Mouse (Mus musculus) left cerebral cortex, postnatal 4 days (tissue): ENCODE data around the gene Gm44790. TPM values are rescaled to one million over a fixed set of nuclear protein-coding genes. Genes with fewer than 3 reads are reported as not detected.

ENCODE experiments used
- DNase-seq: peaks from one replicate; pipeline ENCODE4 v3.0.0-alpha.2; 2022
- intact Hi-C: fragments of 180-260 bp; cut with DNase I; formaldehyde crosslinking; loops from one replicate; pipeline ENCODE4 v1.15.1; 2025
- total RNA-seq, 2 experiments: library from RNA; stranded (reverse); gene quantifications; 2 replicates each; pipeline ENCODE4 v1.2.3; 2021

The Gm44790 gene
- total RNA-seq, 2 experiments from 2014 or later, result not detected

GRCm38 (mm10) chr6:86403728-86404099 is 22.7 kb upstream of the Gm44790 start:
- DNase-seq, result peak; percentile 86
- intact Hi-C loops, result no loop called here

DNA sequence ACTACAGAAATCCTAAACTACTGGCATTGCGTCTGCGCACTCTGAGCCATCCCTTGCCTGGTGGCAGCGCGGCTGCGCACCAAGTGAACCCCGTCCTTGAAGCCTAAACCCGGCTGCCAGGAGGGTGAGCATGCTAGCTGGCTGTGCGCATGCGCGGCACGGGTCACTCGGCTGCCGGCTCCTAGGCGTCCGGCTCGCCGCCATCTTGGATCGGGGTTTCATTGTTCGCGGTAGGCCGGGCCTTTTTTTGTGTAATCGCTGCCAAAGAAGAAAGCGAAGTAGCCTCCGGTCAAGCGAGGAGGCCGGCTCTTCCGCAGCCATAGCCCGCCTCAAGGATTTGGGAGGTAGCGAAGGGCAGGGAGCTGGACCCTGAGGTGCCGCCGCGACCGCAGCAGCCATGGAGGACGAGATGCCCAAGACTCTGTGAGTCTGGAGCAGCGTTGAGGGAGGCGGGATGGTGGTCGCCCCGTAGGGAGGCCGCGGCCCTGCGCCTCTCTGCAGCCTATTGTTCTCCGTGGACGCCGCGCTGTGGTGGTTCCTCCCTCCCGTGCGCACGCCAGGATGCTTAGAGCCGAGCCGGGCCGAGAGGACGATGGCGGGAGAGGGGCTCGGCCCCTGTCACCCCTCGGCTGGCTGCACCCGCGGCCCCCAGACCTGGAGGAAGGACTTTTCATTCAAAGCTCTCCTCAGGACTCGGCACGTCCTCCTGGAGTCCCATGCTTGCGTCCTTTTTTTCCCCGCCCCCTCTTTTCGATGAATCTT is 22.2 kb upstream of the Gm44790 start, which contains the start of gene Tia1:
TSS of gene Tia1 (plus strand) at position 120 of the 762 bp plus-strand sequence.
- DNase-seq, result peak; percentile 99
- intact Hi-C loops, result no loop called here

GRCm38 (mm10) chr6:86404996-86405395 is 21.5 kb upstream of the Gm44790 start:
- DNase-seq, result no peak
- intact Hi-C loops, result no loop called here

- DNase-seq, result no peak
- intact Hi-C loops, result no loop called here
Observed at GRCm38 (mm10) chr6:86406306-86406705, 20.2 kb upstream of the Gm44790 start.

DNA sequence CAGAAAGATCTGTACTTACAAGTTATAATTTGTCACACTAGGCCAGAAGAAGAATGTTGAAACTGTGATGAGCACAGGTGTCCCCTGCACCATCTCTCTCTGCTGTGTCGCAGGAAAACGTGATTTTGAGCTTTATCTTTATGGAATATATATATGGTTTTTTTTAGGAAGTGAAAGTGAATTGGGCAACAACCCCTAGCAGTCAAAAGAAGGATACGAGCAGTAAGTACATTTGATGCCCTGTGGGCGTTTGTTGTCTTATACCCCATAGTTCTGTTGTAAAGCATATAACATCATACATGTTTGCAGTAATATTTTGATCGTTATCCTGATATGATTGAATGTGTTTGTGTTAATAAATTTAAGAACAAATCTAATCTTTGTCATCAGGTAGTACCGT is 7.7 kb upstream of the Gm44790 start:
- no peak for DNase-seq

GRCm38 (mm10) chr6:86419239-86419638 is 7.2 kb upstream of the Gm44790 start:
- no peak for DNase-seq
- intact Hi-C loops, result no loop called here

More for the DNA sequence above, 7.7 kb upstream of the Gm44790 start:
- intact Hi-C loops, result no loop called here

- intact Hi-C loops, result no loop called here
Observed at GRCm38 (mm10) chr6:86420491-86420890, 6.0 kb upstream of the Gm44790 start.

GRCm38 (mm10) chr6:86431531-86431930 is 5.1 kb downstream of the Gm44790 start:
- intact Hi-C loops, result loop anchor here (10.0 kb wide), 1 partner anchor 243 kb away; no protein-coding TSS in a partner anchor
- DNase-seq, result no peak

More at GRCm38 (mm10) chr6:86420491-86420890, 6.0 kb upstream of the Gm44790 start:
- no peak for DNase-seq

DNA sequence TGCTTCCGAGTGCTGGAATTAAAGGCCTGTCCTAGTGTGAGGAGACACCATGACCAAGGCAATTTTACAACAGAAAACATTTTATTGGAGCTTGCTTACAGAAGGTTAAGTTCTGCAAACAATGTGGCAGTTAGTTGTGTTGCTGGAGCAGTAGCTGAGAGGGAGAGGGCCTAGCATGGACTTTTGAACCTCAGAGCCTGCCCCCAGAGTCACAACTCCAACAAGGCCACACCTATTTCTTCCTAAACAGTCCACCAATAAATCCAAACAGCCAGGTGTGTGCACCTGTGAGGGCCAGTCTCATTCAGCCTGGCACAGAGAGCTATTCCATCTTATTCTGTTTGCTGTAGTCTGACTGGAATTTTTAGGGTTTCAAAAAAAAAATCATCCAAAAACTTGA is 7.2 kb downstream of the Gm44790 start:
- no peak for DNase-seq
- intact Hi-C loops, result loop anchor here (10.0 kb wide), 1 partner anchor 241 kb away; no protein-coding TSS in a partner anchor

GRCm38 (mm10) chr6:86437711-86438110 is 11.3 kb downstream of the Gm44790 start:
- intact Hi-C loops, result loop anchor here (10.0 kb wide), 1 partner anchor 237 kb away; no protein-coding TSS in a partner anchor
- peak; percentile 40 for DNase-seq

DNA sequence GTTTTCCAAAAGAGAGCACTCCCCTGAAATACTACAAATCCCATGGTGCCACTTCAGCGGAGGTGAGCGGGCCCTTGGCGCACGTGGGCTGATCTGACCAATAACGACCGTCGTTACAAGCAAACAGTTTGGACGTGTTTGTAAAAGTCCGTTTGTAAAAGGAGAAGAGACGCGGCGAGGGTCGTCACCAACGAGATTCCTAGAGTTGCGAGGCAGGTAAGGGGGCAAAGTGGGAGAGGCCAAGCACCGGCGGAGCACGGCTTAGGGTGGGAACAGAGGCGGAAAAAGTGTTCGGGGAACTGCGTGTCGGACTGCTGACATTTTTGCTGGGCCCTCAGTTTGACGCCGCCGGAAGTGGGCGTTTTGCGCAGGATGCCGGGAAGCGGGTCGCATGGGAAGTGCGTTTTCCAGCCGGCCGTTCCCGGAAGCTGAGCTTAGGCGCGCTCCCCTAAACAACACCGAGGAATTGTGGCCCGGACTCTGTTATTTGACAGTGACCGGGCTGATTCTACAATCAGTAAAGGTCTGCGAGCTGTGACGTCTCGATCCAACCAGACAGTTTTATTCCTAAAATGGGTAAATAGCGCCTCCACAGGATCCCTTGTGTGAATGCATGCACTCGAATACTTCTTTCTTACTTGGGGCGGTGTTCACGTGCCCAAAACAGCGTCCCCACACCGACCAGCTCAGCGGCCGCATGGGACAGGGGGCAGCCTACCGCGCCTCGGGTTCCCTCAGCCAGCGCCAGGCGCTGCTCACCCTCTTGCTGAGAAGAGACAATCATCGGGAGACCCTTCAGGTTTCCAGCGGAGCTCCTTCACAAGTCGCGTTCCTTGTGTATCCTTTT is 12.0 kb downstream of the Gm44790 start, which contains the start of gene C87436:
TSS of gene C87436 (plus strand) at position 103 of the 847 bp plus-strand sequence.
- DNase-seq, result peak; percentile 94
- intact Hi-C loops, result loop anchor here (10.0 kb wide), 1 partner anchor 236 kb away; no protein-coding TSS in a partner anchor

GRCm38 (mm10) chr6:86439119-86439496 is 12.7 kb downstream of the Gm44790 start:
- no peak for DNase-seq
- intact Hi-C loops, result loop anchor here (10.0 kb wide), 1 partner anchor 236 kb away; no protein-coding TSS in a partner anchor

DNA sequence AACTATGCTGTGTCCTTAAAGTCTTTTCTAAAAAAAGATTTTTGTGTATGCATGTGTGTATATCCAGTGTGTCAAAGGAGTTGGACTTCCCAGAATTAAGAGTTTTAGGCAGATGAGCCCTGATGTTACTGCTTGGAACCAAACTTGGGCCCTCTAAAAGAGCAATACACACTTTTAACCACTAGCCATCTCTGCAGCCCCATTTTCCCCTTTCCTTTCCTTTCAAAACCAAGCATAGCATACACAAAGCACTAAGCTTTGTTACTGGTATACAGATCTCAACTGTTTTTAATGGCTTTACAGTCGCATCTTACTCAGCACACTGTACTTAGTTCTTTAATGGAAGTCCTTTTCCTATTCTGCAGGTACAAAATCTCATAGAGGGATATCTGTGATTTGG is 13.1 kb downstream of the Gm44790 start:
- intact Hi-C loops, result loop anchor here (10.0 kb wide), 1 partner anchor 235 kb away; no protein-coding TSS in a partner anchor
- DNase-seq, result no peak

DNA sequence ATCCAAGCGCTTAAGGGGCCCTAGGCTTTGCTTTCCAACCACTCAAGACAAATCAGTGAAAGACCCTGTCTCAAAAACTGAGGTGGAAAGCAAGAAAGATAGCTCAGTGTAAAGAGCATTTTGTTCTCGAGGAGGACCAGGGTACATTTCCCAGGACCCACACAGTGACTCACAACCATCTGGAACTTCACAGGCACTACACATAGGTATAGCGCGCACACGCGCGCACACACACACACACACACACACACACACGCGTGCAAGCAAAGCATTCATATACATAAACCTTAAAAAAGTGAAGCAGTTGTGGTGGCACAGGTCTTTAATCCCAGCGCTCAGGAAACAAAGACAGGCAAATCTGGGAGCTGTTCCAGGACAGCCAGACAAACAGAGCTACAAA is 15.1 kb downstream of the Gm44790 start:
- intact Hi-C loops, result no loop called here
- DNase-seq, result no peak

DNA sequence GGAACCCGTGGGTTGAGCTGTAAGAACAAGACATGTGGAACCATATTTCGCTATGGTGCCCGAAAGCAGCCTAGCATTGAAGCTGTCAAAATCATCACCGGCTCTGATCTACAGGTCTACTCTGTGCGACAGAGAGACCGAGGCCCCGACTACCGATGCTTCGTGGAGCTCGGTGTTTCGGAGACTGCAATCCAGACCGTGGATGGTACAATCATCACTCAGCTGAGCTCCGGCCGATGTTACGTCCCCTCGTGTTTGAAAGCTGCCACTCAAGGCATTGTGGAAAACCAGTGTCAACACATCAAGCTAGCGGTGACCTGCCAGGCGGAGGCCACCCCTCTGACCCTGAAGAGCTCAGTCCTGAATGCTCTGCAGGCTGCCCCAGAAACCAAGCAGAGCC is 19.1 kb downstream of the Gm44790 start:
- no peak for DNase-seq
- intact Hi-C loops, result no loop called here

DNA sequence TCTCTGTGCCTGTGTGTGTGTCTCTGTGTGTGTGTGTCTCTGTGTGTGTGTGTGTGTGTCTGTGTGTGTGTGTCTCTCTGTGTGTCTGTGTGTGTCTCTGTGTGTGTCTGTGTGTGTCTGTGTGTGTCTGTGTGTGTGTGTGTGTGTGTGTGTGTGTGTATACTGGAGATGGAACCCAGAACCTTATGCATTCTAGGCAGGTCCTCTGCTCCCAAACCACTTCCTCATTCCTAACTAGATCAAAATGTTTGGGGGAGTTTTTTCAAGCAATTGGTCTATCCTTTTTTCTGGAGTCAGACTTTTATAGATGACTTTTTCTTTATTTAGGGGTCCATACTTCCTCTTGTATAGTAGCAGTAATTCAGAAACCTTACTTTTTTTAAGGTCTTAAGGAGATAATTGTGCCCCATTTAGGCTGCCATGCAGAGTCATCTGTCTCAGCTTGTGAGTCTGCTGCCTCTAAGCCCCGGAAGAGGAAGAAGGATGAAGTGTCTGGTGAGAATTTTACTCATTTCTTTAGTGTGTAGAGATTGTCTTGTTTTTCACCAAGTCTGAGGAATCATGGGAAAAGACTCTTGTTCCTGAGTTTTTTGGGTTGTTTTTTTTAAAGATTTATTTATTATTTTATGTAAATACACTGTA is 20.6 kb downstream of the Gm44790 start:
- no peak for DNase-seq
- intact Hi-C loops, result no loop called here

DNA sequence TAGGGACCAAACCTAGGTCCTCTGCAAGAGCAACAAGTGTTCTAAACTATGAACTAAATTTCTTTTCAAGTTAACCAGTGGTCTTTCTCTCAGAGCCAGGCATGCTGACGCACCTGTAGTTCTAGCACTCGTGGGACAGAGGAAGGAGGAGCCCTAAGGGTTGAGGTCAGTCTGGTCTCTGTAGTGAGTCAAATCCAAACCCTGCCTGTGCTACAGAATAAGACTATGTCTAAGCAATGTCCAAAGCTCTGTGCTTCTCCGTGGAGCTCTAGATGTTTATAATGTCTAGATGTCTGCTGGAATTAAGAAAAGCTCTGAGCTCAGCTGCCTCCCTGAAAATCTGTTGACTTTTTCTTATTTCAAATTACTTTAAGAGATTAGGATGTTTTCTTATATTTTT is 30.3 kb downstream of the Gm44790 start:
- DNase-seq, result no peak
- intact Hi-C loops, result no loop called here

DNA sequence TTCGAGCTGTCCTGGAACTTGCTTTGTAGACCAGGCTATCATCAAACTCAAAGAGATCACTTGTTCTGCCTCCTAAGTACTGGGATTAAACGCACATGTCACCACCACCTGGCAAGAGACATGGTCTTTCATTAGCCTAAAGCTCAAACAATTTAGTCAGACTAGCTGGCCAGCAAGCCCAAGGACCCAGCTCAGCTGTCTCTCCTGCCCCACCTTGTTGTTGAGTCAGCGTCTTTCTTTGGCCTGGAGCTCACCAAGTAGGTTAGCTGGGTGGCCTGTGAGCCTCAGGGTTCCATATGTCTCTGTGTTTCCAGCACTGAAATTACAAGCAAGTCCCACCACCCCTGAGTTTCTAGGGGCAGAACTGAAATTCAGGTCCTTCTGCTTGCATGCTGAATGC is 36.6 kb downstream of the Gm44790 start:
- intact Hi-C loops, result no loop called here
- DNase-seq, result no peak

DNA sequence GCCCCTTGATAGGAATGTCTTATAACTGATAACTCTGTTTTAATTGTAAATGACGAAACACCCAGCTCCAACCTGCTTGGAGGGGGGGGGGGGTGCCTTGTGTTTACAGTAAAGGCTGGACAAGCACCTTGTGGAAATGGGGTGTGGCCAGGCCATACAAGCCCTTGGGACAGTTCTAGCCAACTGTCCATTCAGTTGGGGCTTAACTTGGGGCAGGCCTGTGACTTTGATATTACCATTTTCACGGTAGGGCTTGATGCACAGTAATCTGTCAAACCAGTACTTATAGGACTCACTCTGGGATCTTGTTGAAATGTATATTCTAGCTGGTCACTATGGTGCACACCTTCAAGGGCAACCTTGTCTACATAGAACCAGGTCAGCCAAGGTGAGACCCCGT is 44.9 kb downstream of the Gm44790 start:
- intact Hi-C loops, result loop anchor here (5.0 kb wide), 1 partner anchor 51 kb away; no protein-coding TSS in a partner anchor
- no peak for DNase-seq

DNA sequence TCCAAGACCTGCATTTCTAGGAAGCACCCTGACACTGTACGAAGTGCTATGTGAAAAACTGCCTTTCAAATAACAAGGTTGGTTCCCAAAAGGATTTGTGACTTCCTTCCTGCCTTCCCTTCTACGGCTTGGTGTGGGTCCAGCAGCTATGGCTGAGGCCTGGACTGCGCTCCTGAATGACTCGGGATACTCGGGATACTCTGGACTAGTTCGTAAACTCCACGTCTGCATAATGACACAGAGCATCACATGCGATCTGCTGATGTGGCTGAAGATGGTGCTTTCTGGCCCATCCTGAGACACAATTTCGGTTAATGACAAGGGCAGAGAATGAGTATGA is 45.3 kb downstream of the Gm44790 start:
- DNase-seq, result peak; percentile 16
- intact Hi-C loops, result loop anchor here (5.0 kb wide), 1 partner anchor 51 kb away; no protein-coding TSS in a partner anchor
